Mouse (Mus musculus): ENCODE data around the gene Enah.

DNA sequence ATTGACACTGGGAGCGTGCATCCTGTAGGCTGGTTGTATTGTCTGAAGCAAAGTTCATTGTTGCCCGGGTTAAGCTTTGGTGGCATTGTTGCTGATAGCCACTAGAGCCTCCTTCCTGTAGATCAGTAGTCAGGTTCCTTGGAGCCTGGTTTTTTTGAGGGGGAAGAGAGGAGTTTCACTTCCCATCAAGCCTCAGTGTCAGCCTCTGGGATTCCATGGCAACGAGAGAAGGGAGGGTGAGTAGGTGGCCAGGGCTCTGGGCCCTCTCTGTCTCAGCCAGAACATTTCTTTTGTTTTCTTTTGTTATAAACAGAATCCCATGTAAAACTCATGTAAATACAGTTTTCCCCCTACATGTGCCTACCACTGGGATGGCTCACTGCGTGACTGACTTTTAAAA lies 25.4 kb upstream of the Enah start:
- TF ChIP-seq CTCF (conservative IDR thresholded peaks at IDR 0.05; ENCODE audit: low read length) = no peak
- TF ChIP-seq NANOG (IDR thresholded peaks at IDR 0.05; ENCODE audit: borderline replicate concordance, low read length) = no peak
